Mouse (Mus musculus) G1E (cell line): ENCODE measurements around the gene Agt.

ENCODE experiments used
- CTCF ChIP-seq: IDR thresholded peaks from 2 replicates; pipeline ENCODE4 v1.5.1; 2012; ENCODE audit warnings: low read depth, low read length, inconsistent platforms, mixed read lengths
- GATA1 ChIP-seq: IDR thresholded peaks from 2 replicates; pipeline ENCODE4 v1.6.1; 2012; ENCODE audit warnings: borderline replicate concordance, low read length, inconsistent platforms, mixed read lengths
- GATA2 ChIP-seq: IDR thresholded peaks from 2 replicates; pipeline ENCODE4 v1.6.1; 2012; ENCODE audit warnings: low read depth, low read length, inconsistent platforms, borderline replicate concordance
- POLR2AphosphoS5 ChIP-seq: IDR thresholded peaks from 2 replicates; pipeline ENCODE4 v1.6.1; 2012; ENCODE audit warnings: low read depth, low read length, inconsistent platforms; ENCODE audit not compliant: insufficient replicate concordance
- TAL1 ChIP-seq: conservative IDR thresholded peaks from 2 replicates; pipeline ENCODE4 v1.6.1; 2012; ENCODE audit warnings: low read depth, low read length, inconsistent platforms, mixed read lengths

DNA sequence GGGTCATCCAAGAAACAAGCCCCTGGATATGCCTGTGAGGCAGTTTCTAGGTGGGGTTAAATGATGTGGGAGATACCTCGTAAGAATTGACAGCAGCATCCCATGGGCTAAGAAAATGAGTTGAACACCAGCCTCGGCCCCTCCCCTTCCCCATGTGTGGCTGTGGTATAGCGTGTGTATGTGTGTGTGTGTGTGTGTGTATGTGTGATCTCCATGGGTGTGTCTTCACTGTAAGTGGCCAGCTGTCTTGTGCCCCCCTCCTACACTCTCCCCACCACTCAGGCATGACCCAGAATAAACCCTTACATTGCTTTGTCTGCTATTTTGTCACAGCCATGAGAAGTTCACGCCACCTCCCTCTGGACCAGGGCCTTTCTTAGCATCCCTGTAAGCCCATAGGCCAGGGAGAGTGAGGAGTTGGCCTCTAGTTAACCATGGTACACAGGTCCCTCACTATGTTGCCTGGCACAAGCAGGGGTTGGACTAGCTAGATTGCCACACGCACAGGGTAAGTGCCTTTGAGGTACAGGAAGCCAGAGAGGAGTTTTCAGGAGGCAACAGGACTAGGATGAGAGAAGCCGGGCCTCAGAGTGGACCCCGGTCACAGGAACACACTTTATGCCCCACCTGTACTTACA, 14.3 kb downstream of the Agt start:
- TF ChIP-seq CTCF (no peak), POLR2AphosphoS5 (no peak), GATA1 (no peak), TAL1 (no peak), GATA2 (no peak)
